Mouse (Mus musculus): ENCODE measurements around the gene Anapc16. TPM values are rescaled to one million over a fixed set of nuclear protein-coding genes. Genes with fewer than 3 reads are reported as not detected.
A peak's percentile ranks its signal among the peaks of the same experiment; 100 is the strongest.

Anapc16 gene
- polyA plus RNA-seq, 1 experiment = 127 TPM

- Histone ChIP-seq H3ac (ENCODE audit: control insufficient read depth, insufficient read length) (no peak overlapping the region), H3K4me3 (no peak overlapping the region), H3K4me2 (ENCODE audit: low read depth) (no peak overlapping the region), H3K27me3 (ENCODE audit: control insufficient read depth, insufficient read depth, insufficient read length) (no peaks in the 10 kb centered on the region), H3K79me2 (ENCODE audit: control insufficient read depth, insufficient read depth) (no peaks in the 10 kb centered on the region), H3K36me3 (ENCODE audit: control insufficient read depth, insufficient read depth) (no peaks in the 10 kb centered on the region)
- TF ChIP-seq USF1 (IDR thresholded peaks at IDR 0.05; ENCODE audit: low read depth) (no peak), SRF (IDR thresholded peaks at IDR 0.05; ENCODE audit: control insufficient read depth, insufficient read length, low read depth) (no peak), MAX (IDR thresholded peaks at IDR 0.05; ENCODE audit: low read depth) (no peak), MYOD1 (IDR thresholded peaks at IDR 0.05; ENCODE audit: control insufficient read depth in 1 of 3, insufficient read length in 2 of 3, low read depth in 2 of 3) (no peak), CEBPB (IDR thresholded peaks at IDR 0.05; ENCODE audit: insufficient read depth, poor library complexity, severe bottlenecking) (no peak), MYOG (IDR thresholded peaks at IDR 0.05; ENCODE audit: control insufficient read depth in 1 of 3, insufficient read depth in 1 of 3, insufficient read length in 2 of 3, low read depth in 2 of 3) (no peak), TCF12 (IDR thresholded peaks at IDR 0.05; ENCODE audit: insufficient read depth, poor library complexity, severe bottlenecking) (no peak), TCF3 (IDR thresholded peaks at IDR 0.05; ENCODE audit: insufficient read length, low read depth) (no peak), E2F4 (IDR thresholded peaks at IDR 0.05; ENCODE audit: insufficient read depth) (no peak)
Measured at GRCm38 (mm10) chr10:59959517-59959916, 43.4 kb downstream of the Anapc16 start.

DNA sequence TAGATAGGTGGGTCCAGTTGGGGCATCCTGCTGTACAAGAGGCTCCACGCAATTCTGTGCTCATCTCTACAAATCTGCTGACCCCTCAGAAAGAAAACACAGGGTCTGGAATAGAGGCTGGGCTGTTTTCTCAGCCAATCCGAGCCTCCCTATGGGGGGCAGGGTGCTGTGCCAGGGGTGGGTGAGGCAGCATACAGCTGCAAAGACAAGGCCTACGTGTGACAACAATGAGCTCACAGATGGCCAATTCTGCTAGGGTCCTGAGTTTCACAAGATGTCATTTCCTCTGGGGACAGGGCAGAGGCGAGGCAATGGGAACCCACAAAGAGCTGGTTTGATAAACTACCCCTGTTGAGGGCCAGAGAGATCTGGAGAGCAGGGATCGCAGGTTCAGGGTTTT lies 44.5 kb downstream of the Anapc16 start:
- Histone ChIP-seq H3K4me2 (ENCODE audit: low read depth) (peak overlapping the region; percentile 57), H3K4me3 (no peak overlapping the region), H3K36me3 (ENCODE audit: control insufficient read depth, insufficient read depth) (no peaks in the 10 kb centered on the region), H3K27me3 (ENCODE audit: control insufficient read depth, insufficient read depth, insufficient read length) (no peaks in the 10 kb centered on the region), H3ac (ENCODE audit: control insufficient read depth, insufficient read length) (no peak overlapping the region), H3K79me2 (ENCODE audit: control insufficient read depth, insufficient read depth) (no peaks in the 10 kb centered on the region)
- no peak for TF ChIP-seq POLR2AphosphoS2 (IDR thresholded peaks at IDR 0.05; ENCODE audit: insufficient read length, low read depth)
- no peak for TF ChIP-seq USF1 (IDR thresholded peaks at IDR 0.05; ENCODE audit: low read depth)
- no peak for TF ChIP-seq CEBPB (IDR thresholded peaks at IDR 0.05; ENCODE audit: insufficient read depth, poor library complexity, severe bottlenecking)
- no peak for TF ChIP-seq MYOD1 (IDR thresholded peaks at IDR 0.05; ENCODE audit: control insufficient read depth in 1 of 3, insufficient read length in 2 of 3, low read depth in 2 of 3)
- no peak for TF ChIP-seq SRF (IDR thresholded peaks at IDR 0.05; ENCODE audit: control insufficient read depth, insufficient read length, low read depth)
- no peak for TF ChIP-seq TCF12 (IDR thresholded peaks at IDR 0.05; ENCODE audit: insufficient read depth, poor library complexity, severe bottlenecking)
- TF ChIP-seq E2F4 (IDR thresholded peaks at IDR 0.05; ENCODE audit: insufficient read depth) = no peak
- no peak for TF ChIP-seq REST (IDR thresholded peaks at IDR 0.05; ENCODE audit: insufficient read depth, insufficient read length)
- no peak for TF ChIP-seq TCF3 (IDR thresholded peaks at IDR 0.05; ENCODE audit: insufficient read length, low read depth)
- no peak for TF ChIP-seq MAX (IDR thresholded peaks at IDR 0.05; ENCODE audit: low read depth)
- no peak for TF ChIP-seq POLR2A (IDR thresholded peaks at IDR 0.05; ENCODE audit: insufficient read length, low read depth)
- TF ChIP-seq MYOG (IDR thresholded peaks at IDR 0.05; ENCODE audit: control insufficient read depth in 1 of 3, insufficient read depth in 1 of 3, insufficient read length in 2 of 3, low read depth in 2 of 3) = no peak

- H3K27me3 ChIP-seq (ENCODE audit: control insufficient read depth, insufficient read depth, insufficient read length) = no peaks in the 10 kb centered on the region
- peak overlapping the region; percentile 57 for H3K4me2 ChIP-seq (ENCODE audit: low read depth)
- H3ac ChIP-seq (ENCODE audit: control insufficient read depth, insufficient read length) = no peak overlapping the region
- TF ChIP-seq TCF12 (IDR thresholded peaks at IDR 0.05; ENCODE audit: insufficient read depth, poor library complexity, severe bottlenecking) = no peak
- TF ChIP-seq MYOD1 (IDR thresholded peaks at IDR 0.05; ENCODE audit: control insufficient read depth in 1 of 3, insufficient read length in 2 of 3, low read depth in 2 of 3) = peak in 1 of 3 experiments; percentile 20
- TF ChIP-seq CEBPB (IDR thresholded peaks at IDR 0.05; ENCODE audit: insufficient read depth, poor library complexity, severe bottlenecking) = 0 out of 2 replicates have a peak, but pooled peaks have one; percentile 24
- no peak overlapping the region for H3K4me3 ChIP-seq
- no peaks in the 10 kb centered on the region for H3K79me2 ChIP-seq (ENCODE audit: control insufficient read depth, insufficient read depth)
- H3K36me3 ChIP-seq (ENCODE audit: control insufficient read depth, insufficient read depth) = no peaks in the 10 kb centered on the region
Measured at GRCm38 (mm10) chr10:59957171-59958149, 45.5 kb downstream of the Anapc16 start.

DNA sequence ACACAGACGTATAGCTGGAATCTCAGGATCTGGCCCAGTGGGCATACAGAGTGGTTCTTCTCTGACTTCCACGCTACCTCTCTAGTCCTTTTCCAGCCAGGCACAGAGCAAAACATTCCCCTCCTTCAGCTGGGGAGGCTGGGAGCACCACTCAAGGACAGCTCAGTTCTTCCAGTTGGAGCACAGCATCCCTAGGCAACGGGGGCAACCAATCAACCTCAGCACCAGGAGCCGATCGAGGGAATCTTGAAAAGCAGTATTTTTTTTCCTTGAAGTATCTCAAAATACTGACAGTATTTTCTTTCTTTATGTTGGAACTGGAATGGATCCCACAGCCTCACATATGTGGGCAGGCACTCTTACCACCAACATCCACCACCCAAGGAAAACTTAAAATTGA lies 46.3 kb downstream of the Anapc16 start:
- Histone ChIP-seq H3K4me3 (no peak overlapping the region), H3K36me3 (ENCODE audit: control insufficient read depth, insufficient read depth) (no peaks in the 10 kb centered on the region), H3K4me2 (ENCODE audit: low read depth) (no peak overlapping the region), H3K27me3 (ENCODE audit: control insufficient read depth, insufficient read depth, insufficient read length) (no peaks in the 10 kb centered on the region), H3K79me2 (ENCODE audit: control insufficient read depth, insufficient read depth) (no peaks in the 10 kb centered on the region), H3ac (ENCODE audit: control insufficient read depth, insufficient read length) (no peak overlapping the region)
- TF ChIP-seq POLR2AphosphoS2 (IDR thresholded peaks at IDR 0.05; ENCODE audit: insufficient read length, low read depth) = no peak
- TF ChIP-seq E2F4 (IDR thresholded peaks at IDR 0.05; ENCODE audit: insufficient read depth) = no peak
- TF ChIP-seq TCF12 (IDR thresholded peaks at IDR 0.05; ENCODE audit: insufficient read depth, poor library complexity, severe bottlenecking) = no peak
- TF ChIP-seq CEBPB (IDR thresholded peaks at IDR 0.05; ENCODE audit: insufficient read depth, poor library complexity, severe bottlenecking) = no peak
- TF ChIP-seq POLR2A (IDR thresholded peaks at IDR 0.05; ENCODE audit: insufficient read length, low read depth) = no peak
- no peak for TF ChIP-seq USF1 (IDR thresholded peaks at IDR 0.05; ENCODE audit: low read depth)
- no peak for TF ChIP-seq TCF3 (IDR thresholded peaks at IDR 0.05; ENCODE audit: insufficient read length, low read depth)
- no peak for TF ChIP-seq MYOG (IDR thresholded peaks at IDR 0.05; ENCODE audit: control insufficient read depth in 1 of 3, insufficient read depth in 1 of 3, insufficient read length in 2 of 3, low read depth in 2 of 3)
- TF ChIP-seq MYOD1 (IDR thresholded peaks at IDR 0.05; ENCODE audit: control insufficient read depth in 1 of 3, insufficient read length in 2 of 3, low read depth in 2 of 3) = no peak
- TF ChIP-seq REST (IDR thresholded peaks at IDR 0.05; ENCODE audit: insufficient read depth, insufficient read length) = no peak
- no peak for TF ChIP-seq MAX (IDR thresholded peaks at IDR 0.05; ENCODE audit: low read depth)
